Mouse (Mus musculus) heart, embryonic 15.5 days (tissue): ENCODE data around the gene 2210010C04Rik. TPM values are rescaled to one million over a fixed set of nuclear protein-coding genes. Genes with fewer than 3 reads are reported as not detected.

ENCODE experiments used
- ATAC-seq: fragments of 200-750 bp; cut with Nextera tagmentation; replicated peaks from 2 replicates; pipeline ENCODE4 v1.8.0; 2017; ENCODE audit warnings: low read depth, moderate TSS enrichment; ENCODE audit not compliant: insufficient number of reproducible peaks, insufficient read depth, low FRiP score
- H3K27ac ChIP-seq: fragments of 300-500 bp; sonication (generic); 2 replicates; pipeline ENCODE4 v1.5.1; 2015; ENCODE audit warnings: mild to moderate bottlenecking, inconsistent platforms
- H3K27me3 ChIP-seq: fragments of 300-500 bp; sonication (generic); 2 replicates; pipeline ENCODE4 v1.6.1; 2015; ENCODE audit warnings: inconsistent platforms
- H3K36me3 ChIP-seq: fragments of 300-500 bp; sonication (generic); 2 replicates; pipeline ENCODE4 v1.6.1; 2015; ENCODE audit warnings: mild to moderate bottlenecking, inconsistent platforms
- H3K4me1 ChIP-seq: fragments of 300-500 bp; sonication (generic); replicated peaks from 2 replicates; pipeline ENCODE4 v1.6.1; 2015; ENCODE audit warnings: inconsistent platforms
- H3K4me2 ChIP-seq: fragments of 300-500 bp; sonication (generic); 2 replicates; pipeline ENCODE4 v1.6.1; 2015; ENCODE audit warnings: inconsistent platforms, mild to moderate bottlenecking, moderate library complexity
- H3K4me3 ChIP-seq: fragments of 300-500 bp; sonication (generic); 2 replicates; pipeline ENCODE4 v1.5.1; 2015; ENCODE audit warnings: mild to moderate bottlenecking, inconsistent platforms
- H3K9ac ChIP-seq: fragments of 300-500 bp; sonication (generic); 2 replicates; pipeline ENCODE4 v1.6.1; 2015; ENCODE audit warnings: mild to moderate bottlenecking, inconsistent platforms
- H3K9me3 ChIP-seq: fragments of 300-500 bp; sonication (generic); replicated peaks from 2 replicates; pipeline ENCODE4 v1.6.1; 2016; ENCODE audit warnings: inconsistent platforms
- WGBS: fragments of 180-500 bp; shearing (Covaris S2); methylation state at CpG from one replicate; pipeline ENCODE4 v1.1.7; 2015; ENCODE audit warnings: mixed read lengths; 5-methylcytosine and 5-hydroxymethylcytosine counted together
- polyA plus RNA-seq: library from polyadenylated mRNA; unstranded; fragments of >200 nt; fragmentation: Nextera tagmentation; extraction: Ambion mirVana; gene quantifications from 2 replicates; pipeline ENCODE4 v1.2.1, GENCODE M21; 2015

2210010C04Rik gene
- not detected in 2 replicates for polyA plus RNA-seq

GRCm38 (mm10) chr6:41035409-41035808 is at the start of gene 2210010C04Rik:
2210010C04Rik (minus strand) TSS chr6:41035509.
- no peaks in the 10 kb centered on the region for H3K4me1 ChIP-seq
- no peak for ATAC-seq

GRCm38 (mm10) chr6:41080121-41080520 is 44.8 kb upstream of the 2210010C04Rik start:
- no peak overlapping the region for H3K4me2 ChIP-seq
- no peaks in the 10 kb centered on the region for H3K27me3 ChIP-seq
- H3K4me3 ChIP-seq: no peak overlapping the region
- ATAC-seq: no peak
- no peaks in the 10 kb centered on the region for H3K4me1 ChIP-seq
- no peak overlapping the region for H3K27ac ChIP-seq
- H3K36me3 ChIP-seq: no peaks in the 10 kb centered on the region
- H3K9me3 ChIP-seq: no peaks in the 10 kb centered on the region
- H3K9ac ChIP-seq: no peak overlapping the region

More at GRCm38 (mm10) chr6:41035409-41035808, at the start of gene 2210010C04Rik:
- Histone ChIP-seq H3K9ac (no peak within 1 kb of the TSS), H3K36me3 (no peaks in the 10 kb centered on the region), H3K9me3 (no peaks in the 10 kb centered on the region), H3K4me3 (no peak within 1 kb of the TSS), H3K4me2 (no peak within 1 kb of the TSS), H3K27me3 (no peaks in the 10 kb centered on the region), H3K27ac (no peak within 1 kb of the TSS)

GRCm38 (mm10) chr6:41078539-41079303 is 43.4 kb upstream of the 2210010C04Rik start:
- Histone ChIP-seq H3K4me3 (no peak overlapping the region), H3K36me3 (no peaks in the 10 kb centered on the region), H3K9ac (no peak overlapping the region), H3K4me2 (no peak overlapping the region), H3K4me1 (no peaks in the 10 kb centered on the region), H3K27me3 (no peaks in the 10 kb centered on the region), H3K27ac (no peak overlapping the region), H3K9me3 (no peaks in the 10 kb centered on the region)
- WGBS: 60% methylated on average over 3 of the region's 3 CpGs
- ATAC-seq: no peak

GRCm38 (mm10) chr6:41075753-41076152 is 40.4 kb upstream of the 2210010C04Rik start:
- H3K27me3 ChIP-seq: no peaks in the 10 kb centered on the region
- 57% methylated on average over 2 of the region's 2 CpGs for WGBS

GRCm38 (mm10) chr6:41063332-41063731 is 28.0 kb upstream of the 2210010C04Rik start:
- 76% methylated on average over 6 of the region's 6 CpGs for WGBS
- H3K4me2 ChIP-seq: no peak overlapping the region
- ATAC-seq: no peak
- H3K36me3 ChIP-seq: no peaks in the 10 kb centered on the region
- no peaks in the 10 kb centered on the region for H3K9me3 ChIP-seq
- H3K4me1 ChIP-seq: no peaks in the 10 kb centered on the region
- H3K27ac ChIP-seq: no peak overlapping the region
- H3K4me3 ChIP-seq: no peak overlapping the region
- no peaks in the 10 kb centered on the region for H3K27me3 ChIP-seq
- H3K9ac ChIP-seq: no peak overlapping the region

More at GRCm38 (mm10) chr6:41075753-41076152, 40.4 kb upstream of the 2210010C04Rik start:
- H3K9ac ChIP-seq: no peak overlapping the region
- H3K4me3 ChIP-seq: no peak overlapping the region
- H3K36me3 ChIP-seq: no peaks in the 10 kb centered on the region
- H3K4me1 ChIP-seq: no peaks in the 10 kb centered on the region
- no peak for ATAC-seq
- H3K4me2 ChIP-seq: no peak overlapping the region
- H3K9me3 ChIP-seq: no peaks in the 10 kb centered on the region
- H3K27ac ChIP-seq: no peak overlapping the region

GRCm38 (mm10) chr6:41062746-41063145 is 27.4 kb upstream of the 2210010C04Rik start:
- Histone ChIP-seq H3K27ac (no peak overlapping the region), H3K9me3 (no peaks in the 10 kb centered on the region), H3K27me3 (no peaks in the 10 kb centered on the region), H3K36me3 (no peaks in the 10 kb centered on the region), H3K4me2 (no peak overlapping the region), H3K4me1 (no peaks in the 10 kb centered on the region), H3K4me3 (no peak overlapping the region), H3K9ac (no peak overlapping the region)
- no peak for ATAC-seq
- 55% methylated on average over 3 of the region's 3 CpGs for WGBS

GRCm38 (mm10) chr6:41062081-41062480 is 26.8 kb upstream of the 2210010C04Rik start:
- no peak overlapping the region for H3K27ac ChIP-seq

GRCm38 (mm10) chr6:41061085-41061484 is 25.8 kb upstream of the 2210010C04Rik start:
- H3K4me2 ChIP-seq: no peak overlapping the region
- no peaks in the 10 kb centered on the region for H3K9me3 ChIP-seq
- H3K27me3 ChIP-seq: no peaks in the 10 kb centered on the region
- H3K4me1 ChIP-seq: peaks cover 5% of the 10 kb centered on the region; the same call in 1 of the 2 replicates
- H3K4me3 ChIP-seq: no peak overlapping the region
- no peak overlapping the region for H3K9ac ChIP-seq
- H3K27ac ChIP-seq: no peak overlapping the region
- H3K36me3 ChIP-seq: no peaks in the 10 kb centered on the region
- WGBS: 65% methylated on average over 5 of the region's 5 CpGs
- ATAC-seq: no peak

More at GRCm38 (mm10) chr6:41062081-41062480, 26.8 kb upstream of the 2210010C04Rik start:
- H3K9me3 ChIP-seq: no peaks in the 10 kb centered on the region
- no peak overlapping the region for H3K4me2 ChIP-seq
- no peak for ATAC-seq
- WGBS: 77% methylated on average over 2 of the region's 2 CpGs
- no peaks in the 10 kb centered on the region for H3K36me3 ChIP-seq
- no peak overlapping the region for H3K4me3 ChIP-seq
- H3K9ac ChIP-seq: no peak overlapping the region
- peaks cover 3% of the 10 kb centered on the region; the same call in 1 of the 2 replicates for H3K4me1 ChIP-seq
- no peaks in the 10 kb centered on the region for H3K27me3 ChIP-seq

- Histone ChIP-seq H3K9ac (no peak overlapping the region), H3K27me3 (no peaks in the 10 kb centered on the region), H3K36me3 (no peaks in the 10 kb centered on the region), H3K4me3 (no peak overlapping the region), H3K9me3 (no peaks in the 10 kb centered on the region), H3K4me1 (peaks cover 9% of the 10 kb centered on the region; the same call in 1 of the 2 replicates), H3K27ac (no peak overlapping the region), H3K4me2 (no peak overlapping the region)
- 37% methylated on average over 5 of the region's 5 CpGs for WGBS
- ATAC-seq: no peak
Measured at GRCm38 (mm10) chr6:41057653-41058052, 22.3 kb upstream of the 2210010C04Rik start.

- no peak overlapping the region for H3K4me2 ChIP-seq
- no peak overlapping the region for H3K9ac ChIP-seq
- 37% methylated on average over 2 of the region's 2 CpGs for WGBS
- no peak for ATAC-seq
- H3K27ac ChIP-seq: peak overlapping the region; percentile 39; the same call in 1 of the 2 replicates
- H3K36me3 ChIP-seq: no peaks in the 10 kb centered on the region
- H3K4me1 ChIP-seq: peaks cover 9% of the 10 kb centered on the region; the same call in 1 of the 2 replicates
- no peaks in the 10 kb centered on the region for H3K9me3 ChIP-seq
- H3K4me3 ChIP-seq: no peak overlapping the region
- H3K27me3 ChIP-seq: no peaks in the 10 kb centered on the region
Measured at GRCm38 (mm10) chr6:41055581-41055980, 20.3 kb upstream of the 2210010C04Rik start.

GRCm38 (mm10) chr6:41054379-41054778 is 19.1 kb upstream of the 2210010C04Rik start:
- ATAC-seq: no peak
- Histone ChIP-seq H3K9ac (no peak overlapping the region), H3K27me3 (no peaks in the 10 kb centered on the region), H3K4me1 (peaks cover 9% of the 10 kb centered on the region; the same call in 1 of the 2 replicates), H3K9me3 (no peaks in the 10 kb centered on the region), H3K4me3 (no peak overlapping the region), H3K36me3 (no peaks in the 10 kb centered on the region), H3K4me2 (no peak overlapping the region), H3K27ac (no peak overlapping the region)
- WGBS: 76% methylated on average over 2 of the region's 2 CpGs

GRCm38 (mm10) chr6:41051824-41052223 is 16.5 kb upstream of the 2210010C04Rik start:
- no peak for ATAC-seq
- H3K4me3 ChIP-seq: no peak overlapping the region

More at GRCm38 (mm10) chr6:41051824-41052223, 16.5 kb upstream of the 2210010C04Rik start:
- 86% methylated on average over 4 of the region's 4 CpGs for WGBS
- Histone ChIP-seq H3K27ac (no peak overlapping the region), H3K9ac (no peak overlapping the region), H3K4me1 (peaks cover 6% of the 10 kb centered on the region; the same call in 1 of the 2 replicates), H3K4me2 (no peak overlapping the region), H3K27me3 (no peaks in the 10 kb centered on the region), H3K36me3 (no peaks in the 10 kb centered on the region), H3K9me3 (no peaks in the 10 kb centered on the region)
